10 mouse cellular contexts compared by ENCODE assay signal in genomic region chr6:28396051-28396852, GRCm38 (mm10). TPM values are rescaled to one million over a fixed set of nuclear protein-coding genes. Genes with fewer than 3 reads are reported as not detected.
DNase-seq lines count a peak whose midpoint lies in the region; ATAC-seq lines count a peak whose summit lies in the region.
"Had no signal": no experiment of that assay in that cellular context is flagged by ENCODE, and none has a peak within 500 bp of the region (broad histone marks: within the 10 kb centered on the region; RNA-seq: fewer than 3 reads in every experiment).

No protein-coding gene starts in this region.

- peak overlapping the region; percentile 44; the same call in 1 of the 2 replicates for H3K4me3 ChIP-seq in heart, embryonic 12.5 days
- H3K4me3 ChIP-seq in hindbrain, embryonic 11.5 days (ENCODE audit: low read depth, low read length), result peak overlapping the region; percentile 41
- H3K4me3 ChIP-seq in midbrain, embryonic 14.5 days (replicated peaks; ENCODE audit: low read depth, low read length), result peak overlapping the region; percentile 47

- WGBS in heart, embryonic 12.5 days, result 32% methylated on average over 15 of the region's 15 CpGs
- WGBS in hindbrain, embryonic 11.5 days, result 24% methylated on average over 15 of the region's 15 CpGs
- WGBS in midbrain, embryonic 14.5 days, result 12% methylated on average over 15 of the region's 15 CpGs

- DNase-seq in heart, adult 18-20 months, result no peak
- DNase-seq in embryo, embryonic 10.5 days (ENCODE audit: low spot score), result peak; percentile 53
- DNase-seq in hindbrain, embryonic 11.5 days (ENCODE audit: low spot score), result peak; percentile 33
- DNase-seq in midbrain, embryonic 14.5 days, result no peak
- no peak for DNase-seq in adrenal gland, postnatal 36 days
- no peak for DNase-seq in kidney, postnatal 25 days
- DNase-seq: gastrocnemius, postnatal 36 days had no signal

- ATAC-seq in heart, embryonic 12.5 days (ENCODE audit: insufficient number of reproducible peaks, low FRiP score), result no peak
- ATAC-seq in hindbrain, embryonic 11.5 days (ENCODE audit: low FRiP score), result no peak
- peak; percentile 39; the same call in 1 of the 2 replicates for ATAC-seq in midbrain, embryonic 14.5 days (ENCODE audit: low FRiP score, low TSS enrichment)
- no peak for ATAC-seq in megakaryocyte-erythroid progenitor cell, adult 5-6 weeks (replicated peaks; ENCODE audit: low FRiP score, low TSS enrichment, poor library complexity, severe bottlenecking)

- H3K36me3 ChIP-seq in heart, embryonic 12.5 days, result no peaks in the 10 kb centered on the region
- H3K36me3 ChIP-seq in hindbrain, embryonic 11.5 days (ENCODE audit: control insufficient read depth, insufficient read depth, low read length), result no peaks in the 10 kb centered on the region
- H3K36me3 ChIP-seq in midbrain, embryonic 14.5 days (ENCODE audit: control insufficient read depth, insufficient read depth, low read length), result no peaks in the 10 kb centered on the region

- no peak overlapping the region for H3K27ac ChIP-seq in heart, embryonic 12.5 days (ENCODE audit: poor library complexity, severe bottlenecking)
- no peak overlapping the region for H3K27ac ChIP-seq in hindbrain, embryonic 11.5 days (ENCODE audit: low read depth, low read length)
- H3K27ac ChIP-seq in midbrain, embryonic 14.5 days (replicated peaks; ENCODE audit: low read depth, low read length), result peak overlapping the region; percentile 86

- peaks cover 13% of the 10 kb centered on the region; the same call in 1 of the 2 replicates for H3K9me3 ChIP-seq in heart, embryonic 12.5 days (replicated peaks)
- 0 out of 2 replicates have a peak, but pooled peaks cover 3% of the 10 kb centered on the region for H3K9me3 ChIP-seq in hindbrain, embryonic 11.5 days (ENCODE audit: control insufficient read depth, low read length)
- no peaks in the 10 kb centered on the region for H3K9me3 ChIP-seq in midbrain, embryonic 14.5 days (ENCODE audit: control insufficient read depth, low read length)

- H3K4me2 ChIP-seq in heart, embryonic 12.5 days, result peak overlapping the region; percentile 73
- H3K4me2 ChIP-seq in hindbrain, embryonic 11.5 days (replicated peaks; ENCODE audit: low read depth, low read length), result peak overlapping the region; percentile 46
- peak overlapping the region; percentile 80 for H3K4me2 ChIP-seq in midbrain, embryonic 14.5 days (ENCODE audit: low read length)

- 0 out of 2 replicates have a peak, but pooled peaks cover 4% of the 10 kb centered on the region for H3K4me1 ChIP-seq in heart, embryonic 12.5 days (replicated peaks)
- H3K4me1 ChIP-seq in hindbrain, embryonic 11.5 days (replicated peaks; ENCODE audit: control insufficient read depth, insufficient read depth, low read length), result no peaks in the 10 kb centered on the region
- H3K4me1 ChIP-seq in midbrain, embryonic 14.5 days (ENCODE audit: control insufficient read depth, insufficient read depth, low read length), result 0 out of 2 replicates have a peak, but pooled peaks cover 10% of the 10 kb centered on the region

- peaks cover 61% of the 10 kb centered on the region for H3K27me3 ChIP-seq in heart, embryonic 12.5 days (replicated peaks)
- peaks cover 3% of the 10 kb centered on the region; the same call in 1 of the 2 replicates for H3K27me3 ChIP-seq in hindbrain, embryonic 11.5 days (ENCODE audit: control insufficient read depth, insufficient read depth, low read length)
- H3K27me3 ChIP-seq in midbrain, embryonic 14.5 days (ENCODE audit: control insufficient read depth, insufficient read depth, low read length), result no peaks in the 10 kb centered on the region

- H3K9ac ChIP-seq in heart, embryonic 12.5 days, result no peak overlapping the region
- no peak overlapping the region for H3K9ac ChIP-seq in hindbrain, embryonic 11.5 days (ENCODE audit: low read depth, low read length)
- peak overlapping the region; percentile 61 for H3K9ac ChIP-seq in midbrain, embryonic 14.5 days (replicated peaks; ENCODE audit: low read length)

RNA-seq across cellular contexts. Expression of gene Zfp800, which starts 1.6 kb away (rescaled TPM):
- 16.8 and 17.1 TPM in 2 replicates for polyA plus RNA-seq in heart, embryonic 12.5 days (2016; fragmentation: Nextera tagmentation; extraction: Ambion mirVana)
- total RNA-seq in heart, adult 18-20 months (2021), result 10 to 100 TPM; 10.2 to 14.0 TPM
- 25.2 and 32.2 TPM in 2 replicates for polyA plus RNA-seq in hindbrain, embryonic 11.5 days (2014; fragmentation: Nextera tagmentation; extraction: Ambion mirVana)
- 27.1 and 27.5 TPM in 2 replicates for polyA plus RNA-seq in midbrain, embryonic 14.5 days (2014; fragmentation: Nextera tagmentation; extraction: Ambion mirVana)
- total RNA-seq in adrenal gland, postnatal 36 days (2021), result 10 to 100 TPM; 25.5 to 27.5 TPM
- total RNA-seq in megakaryocyte-erythroid progenitor cell, adult 5-6 weeks (2014; fragmentation: Nextera tagmentation), result 73.2 and 81.9 TPM in 2 replicates
- total RNA-seq in megakaryocyte-erythroid progenitor cell, adult 5-6 weeks (2017), result 112 and 158 TPM in 2 replicates

RNA-seq across cellular contexts. Expression of gene Arf5, which starts 27.1 kb away (rescaled TPM):
- 239 TPM in 2 replicates for polyA plus RNA-seq in heart, embryonic 12.5 days (2016; fragmentation: Nextera tagmentation; extraction: Ambion mirVana)
- total RNA-seq in heart, adult 18-20 months (2021), result 100 to 1,000 TPM; 143 to 170 TPM
- polyA plus RNA-seq in hindbrain, embryonic 11.5 days (2014; fragmentation: Nextera tagmentation; extraction: Ambion mirVana), result 271 and 322 TPM in 2 replicates
- 390 and 430 TPM in 2 replicates for polyA plus RNA-seq in midbrain, embryonic 14.5 days (2014; fragmentation: Nextera tagmentation; extraction: Ambion mirVana)
- 100 to 1,000 TPM; 149 to 171 TPM for total RNA-seq in adrenal gland, postnatal 36 days (2021)
- 74.2 and 89.2 TPM in 2 replicates for total RNA-seq in megakaryocyte-erythroid progenitor cell, adult 5-6 weeks (2014; fragmentation: Nextera tagmentation)
- 43.2 and 45.6 TPM in 2 replicates for total RNA-seq in megakaryocyte-erythroid progenitor cell, adult 5-6 weeks (2017)

RNA-seq across cellular contexts. Expression of gene Fscn3, which starts 31.3 kb away (rescaled TPM):
- not detected in 2 replicates for polyA plus RNA-seq in heart, embryonic 12.5 days (2016; fragmentation: Nextera tagmentation; extraction: Ambion mirVana)
- not detected for total RNA-seq in heart, adult 18-20 months (2021)
- not detected in 2 replicates for polyA plus RNA-seq in hindbrain, embryonic 11.5 days (2014; fragmentation: Nextera tagmentation; extraction: Ambion mirVana)
- polyA plus RNA-seq in midbrain, embryonic 14.5 days (2014; fragmentation: Nextera tagmentation; extraction: Ambion mirVana), result not detected in 2 replicates
- under 1 TPM in 1 of 2 experiments, not detected in 1; 0.17 TPM for total RNA-seq in adrenal gland, postnatal 36 days (2021)
- total RNA-seq in megakaryocyte-erythroid progenitor cell, adult 5-6 weeks (2014; fragmentation: Nextera tagmentation), result 0.32 and 0.48 TPM in 2 replicates
- total RNA-seq in megakaryocyte-erythroid progenitor cell, adult 5-6 weeks (2017), result not detected in 2 replicates
- total RNA-seq: gastrocnemius, postnatal 36 days; left cerebral cortex, adult 8-10 months had no signal

RNA-seq across cellular contexts. Expression of gene Gcc1, which starts 31.9 kb away (rescaled TPM):
- polyA plus RNA-seq in heart, embryonic 12.5 days (2016; fragmentation: Nextera tagmentation; extraction: Ambion mirVana), result 8.5 and 10.1 TPM in 2 replicates
- total RNA-seq in heart, adult 18-20 months (2021), result 1 to 10 TPM; 8.6 to 9.4 TPM
- 6.3 and 7.0 TPM in 2 replicates for polyA plus RNA-seq in hindbrain, embryonic 11.5 days (2014; fragmentation: Nextera tagmentation; extraction: Ambion mirVana)
- 8.4 and 9.5 TPM in 2 replicates for polyA plus RNA-seq in midbrain, embryonic 14.5 days (2014; fragmentation: Nextera tagmentation; extraction: Ambion mirVana)
- total RNA-seq in adrenal gland, postnatal 36 days (2021), result 10 to 100 TPM; 16.9 to 18.2 TPM
- 4.2 and 4.3 TPM in 2 replicates for total RNA-seq in megakaryocyte-erythroid progenitor cell, adult 5-6 weeks (2014; fragmentation: Nextera tagmentation)
- 10.4 and 12.1 TPM in 2 replicates for total RNA-seq in megakaryocyte-erythroid progenitor cell, adult 5-6 weeks (2017)

RNA-seq across cellular contexts. Expression of gene Pax4, which starts 52.9 kb away (rescaled TPM):
- polyA plus RNA-seq in heart, embryonic 12.5 days (2016; fragmentation: Nextera tagmentation; extraction: Ambion mirVana), result not detected in 2 replicates
- not detected for total RNA-seq in heart, adult 18-20 months (2021)
- not detected in 2 replicates for polyA plus RNA-seq in hindbrain, embryonic 11.5 days (2014; fragmentation: Nextera tagmentation; extraction: Ambion mirVana)
- polyA plus RNA-seq in midbrain, embryonic 14.5 days (2014; fragmentation: Nextera tagmentation; extraction: Ambion mirVana), result not detected in 2 replicates
- total RNA-seq in adrenal gland, postnatal 36 days (2021), result not detected
- total RNA-seq in megakaryocyte-erythroid progenitor cell, adult 5-6 weeks (2014; fragmentation: Nextera tagmentation), result not detected in 2 replicates
- total RNA-seq in megakaryocyte-erythroid progenitor cell, adult 5-6 weeks (2017), result not detected in 2 replicates
- total RNA-seq: gastrocnemius, postnatal 36 days; left cerebral cortex, adult 8-10 months had no signal

Comparison
In these comparisons a context has a peak if more than half of its experiments do, and no peak if none do; other contexts are left out.
1. DNase-seq: peak in embryo, embryonic 10.5 days (single experiment) and hindbrain, embryonic 11.5 days (single experiment); none in heart, adult 18-20 months (0 of 2), midbrain, embryonic 14.5 days (single experiment), adrenal gland, postnatal 36 days (0 of 2) and kidney, postnatal 25 days (0 of 2).
2. Peak in every context shown above with its lines, with median percentiles within 50 percentile points of each other: H3K4me2 ChIP-seq and H3K4me3 ChIP-seq.